ENCODE assay signal across 9 mouse cellular contexts in genomic region chr12:24716721-24717301, GRCm38 (mm10). TPM values are rescaled to one million over a fixed set of nuclear protein-coding genes. Genes with fewer than 3 reads are reported as not detected.
A peak's percentile ranks its signal among the peaks of the same experiment; 100 is the strongest.
DNase-seq lines count a peak whose midpoint lies in the region; ATAC-seq and TF ChIP-seq lines count a peak whose summit lies in the region.
"Had no signal": no experiment of that assay in that cellular context is flagged by ENCODE, and none has a peak within 500 bp of the region (broad histone marks: within the 10 kb centered on the region; RNA-seq: fewer than 3 reads in every experiment).

No protein-coding gene starts in this region.

- DNase-seq in lung, adult 2 months = peak; percentile 36
- no peak for DNase-seq in lung, adult 18-20 months
- DNase-seq in T-cell, adult 2 months (ENCODE audit: low spot score) = peak; percentile 32
- DNase-seq in embryonic facial prominence, embryonic 11.5 days (ENCODE audit: low spot score) = peak; percentile 73
- DNase-seq in midbrain, postnatal 0 days (ENCODE audit: low spot score) = peak; percentile 43
- DNase-seq in thymus, postnatal 4 days = peak; percentile 64

- H3K4me1 ChIP-seq in lung, adult 2 months (ENCODE audit: control insufficient read depth, insufficient read depth, low read length) = no peaks in the 10 kb centered on the region
- no peaks in the 10 kb centered on the region for H3K4me1 ChIP-seq in embryonic facial prominence, embryonic 11.5 days (ENCODE audit: control insufficient read depth, insufficient read depth, low read length)
- H3K4me1 ChIP-seq in hindbrain, embryonic 15.5 days (replicated peaks) = no peaks in the 10 kb centered on the region
- H3K4me1 ChIP-seq in limb, embryonic 13.5 days = peaks cover 18% of the 10 kb centered on the region
- H3K4me1 ChIP-seq in midbrain, postnatal 0 days (ENCODE audit: insufficient read depth, low read length) = no peaks in the 10 kb centered on the region

- 56% methylated on average over 4 of the region's 4 CpGs for whole genome bisulfite sequencing in lung, adult 2 months
- WGBS in embryonic facial prominence, embryonic 11.5 days = 53% methylated on average over 4 of the region's 4 CpGs
- WGBS in hindbrain, embryonic 15.5 days = 50% methylated on average over 4 of the region's 4 CpGs
- WGBS in limb, embryonic 13.5 days = 50% methylated on average over 4 of the region's 4 CpGs
- WGBS in midbrain, postnatal 0 days = 42% methylated on average over 4 of the region's 4 CpGs

- no peaks in the 10 kb centered on the region for H3K27me3 ChIP-seq in embryonic facial prominence, embryonic 11.5 days (ENCODE audit: control insufficient read depth, insufficient read depth, low read length)
- no peaks in the 10 kb centered on the region for H3K27me3 ChIP-seq in hindbrain, embryonic 15.5 days
- H3K27me3 ChIP-seq in limb, embryonic 13.5 days = no peaks in the 10 kb centered on the region
- no peaks in the 10 kb centered on the region for H3K27me3 ChIP-seq in midbrain, postnatal 0 days (ENCODE audit: insufficient read depth, low read length)
- H3K27me3 ChIP-seq: embryonic facial prominence, embryonic 13.5 days had no signal

- ATAC-seq in embryonic facial prominence, embryonic 11.5 days (replicated peaks; ENCODE audit: insufficient number of reproducible peaks, low FRiP score, low TSS enrichment, low read depth) = peak; percentile 62
- peak; percentile 69; the same call in 1 of the 2 replicates for ATAC-seq in hindbrain, embryonic 15.5 days (ENCODE audit: low FRiP score, low read depth)
- ATAC-seq in limb, embryonic 13.5 days (ENCODE audit: low FRiP score, low read depth) = peak; percentile 46
- peak; percentile 31; the same call in 1 of the 2 replicates for ATAC-seq in midbrain, postnatal 0 days (ENCODE audit: low FRiP score)

- no peak overlapping the region for H3K27ac ChIP-seq in embryonic facial prominence, embryonic 11.5 days (replicated peaks; ENCODE audit: low read depth, low read length)
- H3K27ac ChIP-seq in hindbrain, embryonic 15.5 days (replicated peaks) = no peak overlapping the region
- no peak overlapping the region for H3K27ac ChIP-seq in limb, embryonic 13.5 days
- no peak overlapping the region for H3K27ac ChIP-seq in midbrain, postnatal 0 days (ENCODE audit: low read depth, low read length)
- H3K27ac ChIP-seq: embryonic facial prominence, embryonic 13.5 days had no signal

- H3K4me2 ChIP-seq in embryonic facial prominence, embryonic 11.5 days (ENCODE audit: low read depth, low read length) = no peak overlapping the region
- no peak overlapping the region for H3K4me2 ChIP-seq in hindbrain, embryonic 15.5 days
- no peak overlapping the region for H3K4me2 ChIP-seq in limb, embryonic 13.5 days (replicated peaks)
- no peak overlapping the region for H3K4me2 ChIP-seq in midbrain, postnatal 0 days (ENCODE audit: low read depth, low read length, poor library complexity, severe bottlenecking)
- H3K4me2 ChIP-seq: embryonic facial prominence, embryonic 13.5 days had no signal

- TF ChIP-seq POLR2A in lung, adult 2 months (IDR thresholded peaks at IDR 0.05; ENCODE audit: borderline replicate concordance, extremely low read depth, low read depth, low read length) = no peak

- H3K9ac ChIP-seq in embryonic facial prominence, embryonic 11.5 days (replicated peaks; ENCODE audit: low read length) = no peak overlapping the region
- H3K9ac ChIP-seq in hindbrain, embryonic 15.5 days = no peak overlapping the region
- H3K9ac ChIP-seq in limb, embryonic 13.5 days = no peak overlapping the region
- H3K9ac ChIP-seq in midbrain, postnatal 0 days (replicated peaks; ENCODE audit: low read length, poor library complexity, severe bottlenecking) = no peak overlapping the region
- H3K9ac ChIP-seq: embryonic facial prominence, embryonic 13.5 days had no signal

- no peak overlapping the region for H3K4me3 ChIP-seq in lung, adult 2 months (replicated peaks; ENCODE audit: extremely low read depth, low read depth, low read length)
- no peak overlapping the region for H3K4me3 ChIP-seq in embryonic facial prominence, embryonic 11.5 days (ENCODE audit: low read depth, low read length)
- no peak overlapping the region for H3K4me3 ChIP-seq in hindbrain, embryonic 15.5 days
- H3K4me3 ChIP-seq in limb, embryonic 13.5 days = no peak overlapping the region
- H3K4me3 ChIP-seq in midbrain, postnatal 0 days (ENCODE audit: low read depth, low read length) = no peak overlapping the region
- H3K4me3 ChIP-seq: embryonic facial prominence, embryonic 13.5 days had no signal

- peaks cover 9% of the 10 kb centered on the region for H3K36me3 ChIP-seq in embryonic facial prominence, embryonic 11.5 days (replicated peaks; ENCODE audit: control insufficient read depth, insufficient read depth, low read depth, low read length)
- H3K36me3 ChIP-seq in hindbrain, embryonic 15.5 days = no peaks in the 10 kb centered on the region
- H3K36me3 ChIP-seq in limb, embryonic 13.5 days = peaks cover 23% of the 10 kb centered on the region
- H3K36me3 ChIP-seq in midbrain, postnatal 0 days (ENCODE audit: insufficient read depth, low read length) = no peaks in the 10 kb centered on the region; the same call in 1 of the 2 replicates

- peak; percentile 88 for TF ChIP-seq CTCF in lung, adult 2 months (IDR thresholded peaks at IDR 0.05; ENCODE audit: insufficient read depth, low read length)
- TF ChIP-seq CTCF in midbrain, postnatal 0 days (IDR thresholded peaks at IDR 0.05) = peak; percentile 87

- no peaks in the 10 kb centered on the region for H3K9me3 ChIP-seq in embryonic facial prominence, embryonic 11.5 days (replicated peaks; ENCODE audit: control insufficient read depth, low read length)
- no peaks in the 10 kb centered on the region for H3K9me3 ChIP-seq in hindbrain, embryonic 15.5 days
- no peaks in the 10 kb centered on the region for H3K9me3 ChIP-seq in limb, embryonic 13.5 days
- no peaks in the 10 kb centered on the region for H3K9me3 ChIP-seq in midbrain, postnatal 0 days (ENCODE audit: low read length)
- H3K9me3 ChIP-seq: embryonic facial prominence, embryonic 13.5 days had no signal

RNA-seq across cellular contexts. Expression of gene Rrm2, which starts 8.8 kb away (rescaled TPM):
- polyA plus RNA-seq in lung, adult 2 months (2012; rRNA removed) = 1.6 and 2.1 TPM in 2 replicates
- 364 and 431 TPM in 2 replicates for polyA plus RNA-seq in embryonic facial prominence, embryonic 11.5 days (2014; fragmentation: Nextera tagmentation; extraction: Ambion mirVana)
- polyA plus RNA-seq in hindbrain, embryonic 15.5 days (2015; fragmentation: Nextera tagmentation; extraction: Ambion mirVana) = 64.0 and 73.5 TPM in 2 replicates
- polyA plus RNA-seq in limb, embryonic 13.5 days (2015; fragmentation: Nextera tagmentation; extraction: Ambion mirVana) = 235 TPM in 2 replicates
- 9.7 and 15.1 TPM in 2 replicates for total RNA-seq in midbrain, postnatal 0 days (2014; rRNA removed)
- polyA plus RNA-seq in midbrain, postnatal 0 days (2015; fragmentation: Nextera tagmentation; extraction: Ambion mirVana) = 23.1 and 23.4 TPM in 2 replicates

RNA-seq across cellular contexts. Expression of gene Cys1, which starts 35.2 kb away (rescaled TPM):
- 16.7 and 22.5 TPM in 2 replicates for polyA plus RNA-seq in lung, adult 2 months (2012; rRNA removed)
- 0.94 and 1.4 TPM in 2 replicates for polyA plus RNA-seq in embryonic facial prominence, embryonic 11.5 days (2014; fragmentation: Nextera tagmentation; extraction: Ambion mirVana)
- 1.3 and 1.6 TPM in 2 replicates for polyA plus RNA-seq in hindbrain, embryonic 15.5 days (2015; fragmentation: Nextera tagmentation; extraction: Ambion mirVana)
- polyA plus RNA-seq in limb, embryonic 13.5 days (2015; fragmentation: Nextera tagmentation; extraction: Ambion mirVana) = 3.2 and 4.4 TPM in 2 replicates
- 3.7 and 4.8 TPM in 2 replicates for total RNA-seq in midbrain, postnatal 0 days (2014; rRNA removed)
- polyA plus RNA-seq in midbrain, postnatal 0 days (2015; fragmentation: Nextera tagmentation; extraction: Ambion mirVana) = 1.9 and 2.1 TPM in 2 replicates

Comparison
In these comparisons a context has a peak if more than half of its experiments do, and no peak if none do; other contexts are left out.
1. DNase-seq: peak in lung, adult 2 months (single experiment), T-cell, adult 2 months (single experiment), embryonic facial prominence, embryonic 11.5 days (single experiment), midbrain, postnatal 0 days (single experiment) and thymus, postnatal 4 days (single experiment); none in lung, adult 18-20 months (0 of 2).
2. Peak in every context shown above with its lines, with median percentiles within 50 percentile points of each other: ATAC-seq.